Mouse (Mus musculus) liver, embryonic 16.5 days (tissue): ENCODE data around the gene Gprc5a. TPM values are rescaled to one million over a fixed set of nuclear protein-coding genes. Genes with fewer than 3 reads are reported as not detected.

Experiments used
- ATAC-seq: fragments of 200-750 bp; cut with Nextera tagmentation; 2 replicates; pipeline ENCODE4 v1.8.0; 2017; ENCODE audit warnings: low read depth, mild to moderate bottlenecking, moderate number of reproducible peaks, moderate library complexity
- H3K27ac ChIP-seq: fragments of 300-500 bp; sonication (generic); 2 replicates; pipeline ENCODE4 v1.5.1; 2014; ENCODE audit warnings: mild to moderate bottlenecking, low read length
- H3K27me3 ChIP-seq: fragments of 300-500 bp; sonication (generic); 2 replicates; pipeline ENCODE4 v1.6.1; 2014; ENCODE audit warnings: low read depth, low read length, mixed read lengths; ENCODE audit not compliant: control insufficient read depth, insufficient read depth
- H3K36me3 ChIP-seq: fragments of 300-500 bp; sonication (generic); 2 replicates; pipeline ENCODE4 v1.6.1; 2014; ENCODE audit warnings: mild to moderate bottlenecking; ENCODE audit not compliant: control insufficient read depth, insufficient read depth
- H3K4me1 ChIP-seq: fragments of 300-500 bp; sonication (generic); 2 replicates; pipeline ENCODE4 v1.6.1; 2014; ENCODE audit warnings: low read depth, low read length, mixed read lengths; ENCODE audit not compliant: control insufficient read depth
- H3K4me2 ChIP-seq: fragments of 300-500 bp; sonication (generic); 2 replicates; pipeline ENCODE4 v1.6.1; 2014; ENCODE audit warnings: low read depth, low read length, mixed read lengths
- H3K4me3 ChIP-seq: fragments of 300-500 bp; sonication (generic); 2 replicates; pipeline ENCODE4 v1.5.1; 2014; ENCODE audit warnings: low read depth, mild to moderate bottlenecking, low read length
- H3K9ac ChIP-seq: fragments of 300-500 bp; sonication (generic); 2 replicates; pipeline ENCODE4 v1.6.1; 2014; ENCODE audit warnings: low read depth, low read length
- H3K9me3 ChIP-seq: fragments of 300-500 bp; sonication (generic); replicated peaks from 2 replicates; pipeline ENCODE4 v1.6.1; 2016; ENCODE audit warnings: low read length; ENCODE audit not compliant: control insufficient read depth
- WGBS: fragments of 180-500 bp; shearing (Covaris S2); extraction: QIAGEN DNeasy Blood & Tissue Kit; methylation state at CpG from one replicate; pipeline ENCODE4 v1.1.7; 2014; ENCODE audit not compliant: insufficient replicate concordance; 5-methylcytosine and 5-hydroxymethylcytosine counted together
- polyA plus RNA-seq: library from polyadenylated mRNA; unstranded; fragments of >200 nt; fragmentation: Nextera tagmentation; extraction: Ambion mirVana; gene quantifications from 2 replicates; pipeline ENCODE4 v1.2.1, GENCODE M21; 2015

The Gprc5a gene
- polyA plus RNA-seq, 1 experiment from 2014 or later, result 0.19 TPM

GRCm38 (mm10) chr6:135085703-135086102 is 20.3 kb downstream of the Gprc5a start:
- Histone ChIP-seq H3K4me2 (no peak overlapping the region), H3K4me3 (no peak overlapping the region), H3K27me3 (no peaks in the 10 kb centered on the region), H3K9me3 (no peaks in the 10 kb centered on the region), H3K36me3 (no peaks in the 10 kb centered on the region), H3K27ac (no peak overlapping the region), H3K4me1 (no peaks in the 10 kb centered on the region), H3K9ac (no peak overlapping the region)
- 56% methylated on average over 1 of the region's 1 CpGs for WGBS
- ATAC-seq, result no peak

- 22% methylated on average over 19 of the region's 19 CpGs for WGBS
- no peak overlapping the region for H3K4me2 ChIP-seq
- H3K9ac ChIP-seq, result no peak overlapping the region
- H3K27me3 ChIP-seq, result no peaks in the 10 kb centered on the region
- H3K4me3 ChIP-seq, result no peak overlapping the region
- no peak overlapping the region for H3K27ac ChIP-seq
- peak; percentile 30; the same call in 1 of the 2 replicates for ATAC-seq
- no peaks in the 10 kb centered on the region for H3K36me3 ChIP-seq
- no peaks in the 10 kb centered on the region for H3K4me1 ChIP-seq
- no peaks in the 10 kb centered on the region for H3K9me3 ChIP-seq
These were observed 22.4 kb downstream of the Gprc5a start for GRCm38 (mm10) chr6:135087721-135088451.

- H3K9ac ChIP-seq, result no peak overlapping the region
- no peaks in the 10 kb centered on the region for H3K36me3 ChIP-seq
- H3K27me3 ChIP-seq, result no peaks in the 10 kb centered on the region
- no peaks in the 10 kb centered on the region for H3K9me3 ChIP-seq
- no peak overlapping the region for H3K4me3 ChIP-seq
- no peak overlapping the region for H3K4me2 ChIP-seq
- no peaks in the 10 kb centered on the region for H3K4me1 ChIP-seq
- 35% methylated on average over 8 of the region's 8 CpGs for WGBS
- no peak for ATAC-seq
- H3K27ac ChIP-seq, result no peak overlapping the region
These were observed 24.3 kb downstream of the Gprc5a start for GRCm38 (mm10) chr6:135089786-135090185.

GRCm38 (mm10) chr6:135090661-135091060 is 25.2 kb downstream of the Gprc5a start:
- H3K27me3 ChIP-seq, result no peaks in the 10 kb centered on the region
- no peaks in the 10 kb centered on the region for H3K9me3 ChIP-seq
- no peak for ATAC-seq

GRCm38 (mm10) chr6:135092798-135093470 is 27.5 kb downstream of the Gprc5a start:
- Histone ChIP-seq H3K9me3 (no peaks in the 10 kb centered on the region), H3K4me3 (no peak overlapping the region), H3K4me2 (no peak overlapping the region), H3K27ac (no peak overlapping the region), H3K9ac (no peak overlapping the region), H3K4me1 (no peaks in the 10 kb centered on the region), H3K36me3 (no peaks in the 10 kb centered on the region), H3K27me3 (no peaks in the 10 kb centered on the region)
- WGBS, result 74% methylated on average over 12 of the region's 12 CpGs
- no peak for ATAC-seq

More at GRCm38 (mm10) chr6:135090661-135091060, 25.2 kb downstream of the Gprc5a start:
- Histone ChIP-seq H3K36me3 (no peaks in the 10 kb centered on the region), H3K27ac (no peak overlapping the region), H3K4me3 (no peak overlapping the region), H3K4me1 (no peaks in the 10 kb centered on the region), H3K9ac (no peak overlapping the region), H3K4me2 (no peak overlapping the region)
- 59% methylated on average over 4 of the region's 4 CpGs for WGBS

- no peaks in the 10 kb centered on the region for H3K4me1 ChIP-seq
- H3K36me3 ChIP-seq, result no peaks in the 10 kb centered on the region
- H3K9me3 ChIP-seq, result no peaks in the 10 kb centered on the region
- H3K4me3 ChIP-seq, result no peak overlapping the region
- no peak overlapping the region for H3K4me2 ChIP-seq
- no peak overlapping the region for H3K9ac ChIP-seq
- no peaks in the 10 kb centered on the region for H3K27me3 ChIP-seq
- WGBS, result 66% methylated on average over 15 of the region's 15 CpGs
- no peak overlapping the region for H3K27ac ChIP-seq
- ATAC-seq, result no peak
These were observed 35.5 kb downstream of the Gprc5a start for GRCm38 (mm10) chr6:135100787-135101472.

GRCm38 (mm10) chr6:135102736-135103303 is 37.4 kb downstream of the Gprc5a start:
- no peak for ATAC-seq
- H3K9ac ChIP-seq, result no peak overlapping the region
- 48% methylated on average over 5 of the region's 5 CpGs for WGBS
- H3K4me3 ChIP-seq, result no peak overlapping the region
- no peaks in the 10 kb centered on the region for H3K4me1 ChIP-seq
- H3K9me3 ChIP-seq, result no peaks in the 10 kb centered on the region
- no peaks in the 10 kb centered on the region for H3K27me3 ChIP-seq
- no peak overlapping the region for H3K27ac ChIP-seq
- H3K36me3 ChIP-seq, result no peaks in the 10 kb centered on the region
- H3K4me2 ChIP-seq, result no peak overlapping the region

- 68% methylated on average over 6 of the region's 6 CpGs for WGBS
- no peak overlapping the region for H3K9ac ChIP-seq
- H3K4me3 ChIP-seq, result no peak overlapping the region
- H3K4me2 ChIP-seq, result no peak overlapping the region
- H3K4me1 ChIP-seq, result no peaks in the 10 kb centered on the region
- no peaks in the 10 kb centered on the region for H3K36me3 ChIP-seq
- H3K9me3 ChIP-seq, result no peaks in the 10 kb centered on the region
- no peak overlapping the region for H3K27ac ChIP-seq
- no peaks in the 10 kb centered on the region for H3K27me3 ChIP-seq
- ATAC-seq, result no peak
These were observed 41.6 kb downstream of the Gprc5a start for GRCm38 (mm10) chr6:135107014-135107413.
